Mouse (Mus musculus) heart, embryonic 14.5 days (tissue): Measurements from ENCODE around the gene Efcab11. TPM values are rescaled to one million over a fixed set of nuclear protein-coding genes. Genes with fewer than 3 reads are reported as not detected.

Experiments
- ATAC-seq: fragments of 200-750 bp; cut with Nextera tagmentation; 2 replicates; pipeline ENCODE4 v1.8.0; 2017; ENCODE audit warnings: low read depth, moderate TSS enrichment; ENCODE audit not compliant: insufficient number of reproducible peaks, insufficient read depth, low FRiP score
- H3K27ac ChIP-seq, 2 experiments: fragments of 200-500 bp in 1 of 2; fragments of 300-500 bp in 1 of 2; sonication (generic) in 1 of 2; replicated peaks in 1 of 2; 2 replicates each; pipeline ENCODE4 v1.5.1; 2012 to 2014; ENCODE audit warnings: low read depth in 2 of 2, low read length in 2 of 2, control low read depth in 1 of 2, mild to moderate bottlenecking in 1 of 2, mixed read lengths in 1 of 2; ENCODE audit not compliant: control insufficient read depth in 1 of 2, insufficient read depth in 1 of 2
- H3K27me3 ChIP-seq: fragments of 300-500 bp; sonication (generic); 2 replicates; pipeline ENCODE4 v1.6.1; 2014; ENCODE audit warnings: mild to moderate bottlenecking, low read length, control low read depth; ENCODE audit not compliant: control insufficient read depth, insufficient read depth
- H3K36me3 ChIP-seq: fragments of 300-500 bp; sonication (generic); 2 replicates; pipeline ENCODE4 v1.6.1; 2014; ENCODE audit warnings: mild to moderate bottlenecking, control low read depth, low read length, mixed read lengths; ENCODE audit not compliant: control insufficient read depth, insufficient read depth
- H3K4me1 ChIP-seq, 2 experiments: fragments of 200-500 bp in 1 of 2; fragments of 300-500 bp in 1 of 2; sonication (generic) in 1 of 2; 2 replicates each; pipeline ENCODE4 v1.6.1; 2012 to 2014; ENCODE audit warnings: low read length in 2 of 2, control low read depth in 1 of 2, mixed read lengths in 1 of 2; ENCODE audit not compliant: control insufficient read depth in 2 of 2, insufficient read depth in 2 of 2
- H3K4me2 ChIP-seq: fragments of 300-500 bp; sonication (generic); 2 replicates; pipeline ENCODE4 v1.6.1; 2014; ENCODE audit warnings: mild to moderate bottlenecking, low read length
- H3K4me3 ChIP-seq, 2 experiments: fragments of 200-500 bp in 1 of 2; fragments of 300-500 bp in 1 of 2; sonication (generic) in 1 of 2; 2 replicates each; pipeline ENCODE4 v1.5.1; 2012 to 2014; ENCODE audit warnings: low read length in 2 of 2, mild to moderate bottlenecking in 2 of 2, control low read depth in 1 of 2, low read depth in 1 of 2, moderate library complexity in 1 of 2; ENCODE audit not compliant: control insufficient read depth in 1 of 2, insufficient read depth in 1 of 2
- H3K9ac ChIP-seq: fragments of 300-500 bp; sonication (generic); 2 replicates; pipeline ENCODE4 v1.6.1; 2014; ENCODE audit warnings: mild to moderate bottlenecking, low read length
- H3K9me3 ChIP-seq: fragments of 300-500 bp; sonication (generic); 2 replicates; pipeline ENCODE4 v1.6.1; 2016; ENCODE audit warnings: low read length, control low read depth; ENCODE audit not compliant: control insufficient read depth
- WGBS: fragments of 180-500 bp; shearing (Covaris S2); extraction: QIAGEN DNeasy Blood & Tissue Kit; methylation state at CpG from one replicate; pipeline ENCODE4 v1.1.7; 2014; 5-methylcytosine and 5-hydroxymethylcytosine counted together
- polyA plus RNA-seq: library from polyadenylated mRNA; unstranded; fragments of >200 nt; fragmentation: Nextera tagmentation; extraction: Ambion mirVana; gene quantifications from 2 replicates; pipeline ENCODE4 v1.2.1, GENCODE M21; 2014

The Efcab11 gene
- polyA plus RNA-seq, 1 experiment from 2014 or later: 11.0 TPM

GRCm38 (mm10) chr12:99699379-99700023 lies 184.7 kb downstream of the Efcab11 start:
- ATAC-seq: no peak

DNA sequence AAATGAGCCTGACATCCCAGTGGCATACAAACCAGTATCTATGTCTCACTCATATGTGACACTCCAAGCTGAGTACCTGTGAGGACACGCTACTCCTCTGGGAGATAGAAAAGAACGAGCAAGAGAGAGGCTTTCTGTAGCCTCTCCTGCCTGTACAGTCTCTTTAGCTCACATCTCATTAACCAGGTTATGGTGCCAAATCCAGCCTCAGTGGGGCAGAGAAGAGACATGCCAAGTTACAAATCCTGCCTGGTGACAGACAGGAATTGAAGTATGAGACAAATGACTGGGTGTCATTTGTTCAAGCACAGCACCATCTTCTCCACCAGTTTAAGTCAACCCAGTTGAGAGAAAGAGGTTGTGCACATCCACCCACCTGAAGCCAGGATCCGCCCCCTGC lies 190.2 kb downstream of the Efcab11 start:
- no peaks in the 10 kb centered on the region for H3K27me3 ChIP-seq
- WGBS: 78% methylated on average over 3 of the region's 3 CpGs
- no peaks in the 10 kb centered on the region for H3K36me3 ChIP-seq
- ATAC-seq: no peak
- no peak overlapping the region for H3K4me2 ChIP-seq
- H3K9ac ChIP-seq: no peak overlapping the region
- no peaks in the 10 kb centered on the region for H3K9me3 ChIP-seq
- H3K4me3 ChIP-seq: no peak overlapping the region
- no peak overlapping the region for H3K27ac ChIP-seq
- no peaks in the 10 kb centered on the region for H3K4me1 ChIP-seq

More at GRCm38 (mm10) chr12:99699379-99700023, 184.7 kb downstream of the Efcab11 start:
- Histone ChIP-seq H3K36me3 (no peaks in the 10 kb centered on the region), H3K9me3 (no peaks in the 10 kb centered on the region), H3K27me3 (no peaks in the 10 kb centered on the region), H3K27ac (no peak overlapping the region), H3K4me1 (peaks cover 5 to 8% of the 10 kb centered on the region in 2 experiments; a peak in 3 of 4 replicates), H3K4me2 (no peak overlapping the region), H3K9ac (no peak overlapping the region), H3K4me3 (no peak overlapping the region)
- 87% methylated on average over 5 of the region's 5 CpGs for WGBS

- no peak overlapping the region for H3K4me2 ChIP-seq
- 29% methylated on average over 6 of the region's 6 CpGs for WGBS
- H3K36me3 ChIP-seq: no peaks in the 10 kb centered on the region
- H3K27ac ChIP-seq: 0 out of 4 replicates have a peak overlapping the region, but pooled peaks have one; percentile 16 to 28
- peaks cover 10% of the 10 kb centered on the region in 2 experiments for H3K4me1 ChIP-seq
- H3K4me3 ChIP-seq: no peak overlapping the region
- H3K27me3 ChIP-seq: no peaks in the 10 kb centered on the region
- H3K9me3 ChIP-seq: no peaks in the 10 kb centered on the region
- no peak for ATAC-seq
- H3K9ac ChIP-seq: no peak overlapping the region
These were observed 197.7 kb downstream of the Efcab11 start for GRCm38 (mm10) chr12:99686418-99686992.

DNA sequence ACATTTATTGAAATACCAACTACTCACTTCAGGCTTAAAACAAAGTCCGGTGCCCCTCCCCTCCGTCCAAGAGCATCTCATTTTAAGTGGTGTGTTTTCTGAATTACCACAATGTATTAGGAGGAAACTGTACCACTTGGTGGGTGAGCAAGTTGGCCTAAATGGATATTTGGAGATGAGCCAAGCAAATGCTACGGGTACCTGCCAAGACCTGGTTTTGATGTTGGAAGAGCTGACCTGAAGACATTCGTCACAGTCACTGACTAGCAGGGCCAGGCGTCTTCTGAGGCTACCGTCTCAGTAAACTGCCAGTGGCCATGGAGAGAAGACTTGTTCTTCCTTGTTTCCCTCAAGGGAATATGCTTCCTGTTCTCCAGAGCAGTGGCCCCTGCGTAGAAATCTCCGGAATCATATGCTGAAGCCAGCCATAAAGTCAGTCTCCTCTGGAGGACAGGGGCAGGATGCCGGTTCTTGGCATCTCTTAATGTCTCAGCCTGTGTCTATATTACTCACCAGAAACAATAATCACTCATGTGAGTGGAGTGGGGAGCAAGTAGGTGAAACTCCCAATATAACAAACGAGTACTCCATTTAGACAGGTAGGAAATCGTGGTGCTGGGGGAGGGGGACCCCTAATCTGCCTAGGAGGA lies 198.7 kb downstream of the Efcab11 start:
- Histone ChIP-seq H3K36me3 (no peaks in the 10 kb centered on the region), H3K27me3 (no peaks in the 10 kb centered on the region), H3K9ac (no peak overlapping the region), H3K4me2 (no peak overlapping the region), H3K4me3 (no peak overlapping the region), H3K27ac (peak overlapping the region; percentile 6 to 53; a peak in 1 of 4 replicates), H3K4me1 (peaks cover 10% of the 10 kb centered on the region in 2 experiments), H3K9me3 (no peaks in the 10 kb centered on the region)
- 73% methylated on average over 11 of the region's 11 CpGs for WGBS
- ATAC-seq: no peak

DNA sequence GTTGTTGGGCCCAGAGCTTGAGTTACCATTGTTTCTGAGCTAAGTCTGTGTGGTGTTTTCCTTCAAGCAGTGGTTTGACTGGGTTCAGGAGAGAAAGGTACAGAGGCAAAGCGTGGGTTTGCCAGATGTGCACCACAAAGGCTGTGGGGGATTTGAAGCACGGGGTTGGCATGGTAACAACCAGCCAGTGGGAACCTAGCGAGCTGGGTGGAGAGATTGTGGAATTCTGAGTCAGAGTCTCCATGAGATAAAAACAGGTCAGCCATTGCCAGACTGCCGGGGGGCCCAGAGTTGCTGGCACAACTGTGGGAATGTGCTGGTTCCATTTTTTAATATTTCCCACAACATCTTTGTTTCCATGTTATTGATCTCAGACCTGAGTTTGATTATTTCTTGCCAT lies 202.6 kb downstream of the Efcab11 start:
- 18% methylated on average over 4 of the region's 4 CpGs for WGBS
- H3K36me3 ChIP-seq: no peaks in the 10 kb centered on the region

GRCm38 (mm10) chr12:99671866-99672191 lies 212.4 kb downstream of the Efcab11 start:
- 81% methylated on average over 4 of the region's 4 CpGs for WGBS
- no peaks in the 10 kb centered on the region for H3K27me3 ChIP-seq
- no peak for ATAC-seq
- H3K9ac ChIP-seq: no peak overlapping the region
- no peaks in the 10 kb centered on the region for H3K9me3 ChIP-seq
- H3K4me3 ChIP-seq: no peak overlapping the region
- no peak overlapping the region for H3K4me2 ChIP-seq
- H3K27ac ChIP-seq: no peak overlapping the region
- no peaks in the 10 kb centered on the region for H3K36me3 ChIP-seq
- H3K4me1 ChIP-seq: peaks cover 0 to 15% of the 10 kb centered on the region in 2 experiments; a peak in 1 of 4 replicates

More for the DNA sequence above, 202.6 kb downstream of the Efcab11 start:
- Histone ChIP-seq H3K9ac (no peak overlapping the region), H3K9me3 (no peaks in the 10 kb centered on the region), H3K4me1 (peaks cover 10% of the 10 kb centered on the region in 2 experiments), H3K27ac (0 out of 4 replicates have a peak overlapping the region, but pooled peaks of 1 of the 2 experiments have one; percentile 37), H3K4me3 (no peak overlapping the region), H3K4me2 (no peak overlapping the region), H3K27me3 (no peaks in the 10 kb centered on the region)
- ATAC-seq: no peak

DNA sequence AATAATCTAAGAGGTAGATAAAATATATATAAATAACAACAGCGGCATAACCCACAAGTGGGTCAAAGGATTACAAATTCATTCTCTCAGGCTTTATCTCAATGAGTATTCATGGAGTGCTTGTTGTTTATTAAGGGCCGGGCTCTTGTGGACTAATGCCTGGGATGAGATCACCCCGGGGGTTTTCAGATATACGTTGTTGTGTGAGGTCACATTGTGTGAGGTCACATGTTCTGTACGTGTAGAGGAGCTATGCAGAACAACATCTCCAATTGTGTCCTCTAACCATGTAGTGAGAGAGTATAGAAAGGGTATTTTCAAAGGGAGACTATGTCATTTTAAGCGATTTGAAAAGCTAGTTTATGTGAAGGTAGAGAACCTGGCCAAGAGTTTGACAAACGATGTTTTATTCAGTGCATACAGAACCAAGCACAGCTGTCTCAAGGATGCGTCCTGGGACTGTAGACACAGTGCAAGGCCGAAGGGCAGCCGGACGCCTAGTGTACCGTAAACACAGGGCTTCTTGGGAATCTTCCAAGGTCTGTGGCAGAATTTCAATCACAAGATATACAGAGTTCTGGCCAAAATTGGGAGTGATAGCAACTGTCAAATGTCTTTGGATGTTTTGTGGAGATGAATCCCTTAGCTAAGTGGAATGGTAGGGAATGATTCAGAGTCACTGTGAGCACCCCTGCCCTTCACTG lies 212.9 kb downstream of the Efcab11 start:
- peaks cover 0 to 15% of the 10 kb centered on the region in 2 experiments; a peak in 1 of 4 replicates for H3K4me1 ChIP-seq
- no peak overlapping the region for H3K4me3 ChIP-seq
- H3K9ac ChIP-seq: no peak overlapping the region
- no peaks in the 10 kb centered on the region for H3K36me3 ChIP-seq
- WGBS: 62% methylated on average over 12 of the region's 12 CpGs
- no peak for ATAC-seq
- H3K27ac ChIP-seq: no peak overlapping the region
- H3K9me3 ChIP-seq: no peaks in the 10 kb centered on the region
- H3K4me2 ChIP-seq: no peak overlapping the region
- H3K27me3 ChIP-seq: no peaks in the 10 kb centered on the region
